Mouse (Mus musculus): Measurements from ENCODE around the gene Abcc4.

The Abcc4 gene

DNA sequence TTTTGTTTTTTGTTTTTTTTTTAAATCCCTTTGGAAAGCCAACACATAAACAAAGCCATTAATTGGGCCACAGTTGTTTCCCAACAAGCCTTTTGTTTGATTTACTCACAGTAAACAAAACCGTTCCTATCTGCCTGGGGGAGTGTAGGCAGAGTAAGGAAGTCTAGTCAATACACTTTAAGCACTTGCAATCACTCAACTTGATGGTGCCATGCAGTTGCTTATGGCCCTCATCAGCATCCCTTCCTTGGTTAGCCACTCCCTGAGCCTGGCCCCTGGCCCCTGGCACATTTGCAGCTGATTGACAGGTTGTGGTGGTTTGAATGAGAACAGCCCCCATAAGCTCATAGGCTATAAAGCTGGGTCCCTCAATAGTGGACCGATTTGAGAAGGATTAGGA lies 209.3 kb downstream of the Abcc4 start:
- DNase-seq (ENCODE audit: low spot score) = no peak

DNA sequence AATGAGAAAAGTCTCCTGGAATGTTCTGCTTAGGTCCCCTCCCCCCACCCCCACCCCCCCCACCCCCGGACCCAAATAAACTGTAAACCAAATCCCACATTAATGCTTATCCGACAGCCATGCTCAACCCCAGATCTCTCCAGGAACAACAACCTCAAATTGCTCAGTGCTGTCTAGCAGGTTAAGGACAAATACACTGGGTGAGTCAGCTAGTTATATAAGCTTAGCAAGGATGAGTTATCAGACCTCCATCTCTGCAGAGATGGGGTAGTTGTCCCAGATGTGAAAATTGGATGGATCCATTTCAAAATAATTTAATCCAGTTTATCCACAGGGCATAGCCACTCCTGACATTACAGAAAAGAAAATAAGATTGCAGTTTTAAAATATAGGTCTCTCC lies 210.6 kb downstream of the Abcc4 start:
- no peak for DNase-seq (ENCODE audit: low spot score)

DNA sequence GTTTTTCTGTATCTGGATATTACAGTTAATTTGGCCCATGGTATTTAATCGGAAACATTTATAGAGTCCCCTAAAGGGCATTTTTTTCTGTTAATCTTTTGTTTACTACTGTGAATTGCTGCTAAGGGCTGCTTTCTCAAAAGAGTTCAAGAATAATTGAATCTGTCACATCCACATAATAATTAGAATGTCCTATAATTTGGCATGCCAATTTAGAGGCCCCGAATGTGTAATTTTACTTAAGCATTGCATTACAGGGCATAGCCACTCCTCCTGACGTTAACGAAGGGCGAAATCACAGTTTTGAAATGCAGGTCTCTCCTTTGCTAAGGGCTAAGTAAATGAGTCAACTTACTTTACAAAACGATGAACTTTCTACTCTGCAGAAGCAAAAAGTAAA lies 214.3 kb downstream of the Abcc4 start:
- DNase-seq (ENCODE audit: low spot score) = no peak

DNA sequence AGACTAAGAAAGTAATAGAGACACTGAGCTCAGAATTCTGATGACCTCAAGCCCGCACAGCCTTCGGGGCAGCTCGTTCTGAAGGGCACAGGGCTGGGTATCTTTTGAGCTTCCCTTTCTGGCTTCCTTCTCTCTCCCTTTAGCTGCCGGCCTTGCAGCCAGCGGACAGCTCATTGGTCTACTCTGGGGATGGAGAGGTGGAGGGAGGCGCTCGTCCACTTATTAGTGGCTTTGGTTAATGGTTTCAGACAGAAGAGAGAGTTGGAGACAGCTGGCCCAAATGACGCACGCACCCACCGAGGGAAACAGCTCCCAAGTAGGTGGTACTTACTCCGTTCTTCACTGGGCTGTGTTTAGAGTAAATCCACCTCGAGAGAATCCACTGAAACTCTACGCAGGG lies 214.7 kb downstream of the Abcc4 start:
- DNase-seq (ENCODE audit: low spot score) = no peak

DNA sequence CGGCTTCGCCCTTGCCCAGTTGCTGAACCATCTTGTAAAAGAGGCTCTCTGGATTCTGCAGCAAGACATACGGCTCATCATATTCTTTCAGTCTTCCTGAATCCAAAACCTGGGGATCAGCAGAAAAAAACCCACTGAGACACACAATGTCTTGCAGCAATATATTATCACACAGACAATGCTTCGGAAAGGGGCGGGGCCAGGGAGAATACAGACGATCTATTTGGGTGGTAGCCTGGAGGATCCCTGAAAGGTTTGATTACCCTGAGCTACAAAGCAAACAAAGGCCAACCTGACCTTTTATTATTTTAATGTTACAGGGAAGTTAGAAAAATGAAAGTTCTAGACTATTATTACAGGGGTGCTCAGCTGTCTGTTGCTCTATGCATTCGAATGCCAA lies 215.5 kb downstream of the Abcc4 start:
- DNase-seq (ENCODE audit: low spot score) = no peak

DNA sequence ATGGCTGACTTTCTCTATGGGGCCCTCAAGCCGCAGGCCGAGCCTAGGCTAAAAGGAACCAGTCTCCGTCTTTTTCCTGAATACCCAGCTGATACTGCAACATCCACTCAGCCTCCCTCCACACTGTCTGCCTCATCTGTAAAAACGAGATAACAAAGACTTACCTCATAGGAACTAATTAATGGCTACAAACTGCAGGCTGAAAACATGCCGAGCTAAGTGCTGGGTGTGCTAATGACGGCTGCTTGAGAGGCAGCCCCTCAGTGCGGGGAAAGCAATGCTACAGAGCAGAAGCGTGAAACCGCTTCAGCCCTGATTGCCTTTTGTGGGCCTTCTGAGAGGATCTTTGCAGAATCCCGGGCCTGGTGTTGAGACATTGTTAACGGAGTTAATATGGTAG lies 219.7 kb downstream of the Abcc4 start:
- no peak for DNase-seq (ENCODE audit: low spot score)

DNA sequence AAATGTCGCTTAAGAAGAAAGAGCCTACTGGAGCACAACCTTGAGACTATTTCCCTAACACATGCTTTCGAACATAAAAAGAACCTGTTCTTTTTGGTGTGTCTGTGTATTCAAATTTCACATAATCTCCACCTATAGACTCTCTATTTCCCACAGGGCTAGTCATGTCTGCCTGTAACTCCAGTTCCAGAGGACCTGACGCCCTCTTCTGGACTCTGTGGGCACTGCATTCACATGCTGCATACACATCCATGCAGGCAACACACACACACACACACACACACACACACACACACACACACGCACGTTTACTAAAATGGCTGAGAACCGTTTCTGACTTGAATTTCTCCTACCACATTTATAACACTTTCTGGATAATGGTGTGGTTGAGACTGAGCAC lies 220.4 kb downstream of the Abcc4 start:
- no peak for DNase-seq (ENCODE audit: low spot score)

DNA sequence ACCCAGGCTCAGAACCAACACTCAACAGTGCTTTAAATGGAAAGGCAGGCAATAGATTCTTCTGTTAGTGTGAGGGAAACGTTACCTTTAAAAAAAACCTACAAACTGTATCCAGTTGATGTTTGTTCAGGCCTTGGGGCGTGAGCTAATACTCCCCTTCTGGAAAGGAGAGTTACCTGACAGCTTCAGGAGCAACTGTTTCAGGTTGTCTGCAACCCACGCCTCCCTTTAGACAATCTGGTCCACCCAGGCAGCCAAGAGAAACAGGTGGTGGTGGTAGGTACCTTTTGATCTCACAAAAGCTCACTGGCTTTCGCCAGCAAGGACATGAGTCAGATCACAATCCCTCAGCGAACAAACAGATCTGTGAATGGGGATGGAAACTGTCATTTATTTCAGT lies 223.7 kb downstream of the Abcc4 start:
- DNase-seq (ENCODE audit: low spot score) = no peak

DNA sequence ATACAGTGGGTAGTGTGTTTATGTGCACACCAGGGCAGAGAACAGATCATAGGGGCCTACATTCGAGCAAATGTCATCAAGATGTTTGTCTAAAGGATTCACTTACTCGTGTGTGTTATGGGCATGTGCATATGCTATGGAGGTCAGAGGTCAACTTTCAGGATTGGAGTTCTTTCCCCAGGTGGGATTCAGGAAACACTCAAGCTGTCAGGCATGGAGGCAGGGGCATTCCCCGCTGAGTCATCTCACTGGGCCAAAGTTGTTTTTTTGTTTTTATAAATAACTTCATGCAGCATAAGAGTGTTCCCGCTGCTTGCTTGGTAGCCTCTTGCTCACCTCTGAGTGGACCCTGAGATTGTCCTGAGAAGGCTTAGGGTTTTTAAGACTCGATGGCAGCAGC lies 224.2 kb downstream of the Abcc4 start:
- no peak for DNase-seq (ENCODE audit: low spot score)

DNA sequence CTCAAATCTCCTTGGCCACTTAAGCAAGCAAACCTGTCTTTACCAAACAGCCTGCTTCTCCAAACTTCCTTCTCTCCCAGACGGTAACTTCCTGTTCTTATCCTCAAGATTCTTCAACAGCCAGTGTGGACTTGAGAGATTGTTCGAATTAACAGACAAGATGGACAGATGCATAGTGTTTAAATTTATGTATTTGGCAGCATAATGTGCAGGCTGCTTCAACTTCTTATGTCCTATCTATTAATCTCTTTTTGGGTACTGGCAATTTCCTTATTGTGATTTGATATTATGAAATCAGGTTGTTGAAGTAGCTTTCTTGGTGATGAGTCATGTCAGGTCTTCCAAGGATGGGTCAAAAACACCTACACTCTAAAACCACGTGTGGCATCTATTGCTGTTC lies 229.7 kb downstream of the Abcc4 start:
- DNase-seq (ENCODE audit: low spot score) = no peak

DNA sequence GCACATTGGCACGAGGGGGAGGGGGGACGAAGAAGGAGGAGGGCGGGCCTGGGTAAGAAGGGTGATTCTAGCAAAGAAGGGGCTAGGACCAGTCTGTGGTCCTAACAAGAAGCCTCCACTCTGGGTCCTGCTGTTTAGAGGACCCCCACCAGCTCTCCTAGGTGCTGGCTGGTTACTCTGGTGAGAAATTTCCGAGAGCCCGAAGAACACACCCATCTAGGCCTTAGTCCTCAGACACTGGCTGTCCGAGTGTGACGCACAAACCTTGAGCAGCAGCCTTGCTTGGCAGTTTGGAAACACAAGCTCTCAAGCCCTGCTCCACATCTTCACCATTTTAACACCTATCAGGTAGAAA lies 230.9 kb downstream of the Abcc4 start:
- no peak for DNase-seq (ENCODE audit: low spot score)

DNA sequence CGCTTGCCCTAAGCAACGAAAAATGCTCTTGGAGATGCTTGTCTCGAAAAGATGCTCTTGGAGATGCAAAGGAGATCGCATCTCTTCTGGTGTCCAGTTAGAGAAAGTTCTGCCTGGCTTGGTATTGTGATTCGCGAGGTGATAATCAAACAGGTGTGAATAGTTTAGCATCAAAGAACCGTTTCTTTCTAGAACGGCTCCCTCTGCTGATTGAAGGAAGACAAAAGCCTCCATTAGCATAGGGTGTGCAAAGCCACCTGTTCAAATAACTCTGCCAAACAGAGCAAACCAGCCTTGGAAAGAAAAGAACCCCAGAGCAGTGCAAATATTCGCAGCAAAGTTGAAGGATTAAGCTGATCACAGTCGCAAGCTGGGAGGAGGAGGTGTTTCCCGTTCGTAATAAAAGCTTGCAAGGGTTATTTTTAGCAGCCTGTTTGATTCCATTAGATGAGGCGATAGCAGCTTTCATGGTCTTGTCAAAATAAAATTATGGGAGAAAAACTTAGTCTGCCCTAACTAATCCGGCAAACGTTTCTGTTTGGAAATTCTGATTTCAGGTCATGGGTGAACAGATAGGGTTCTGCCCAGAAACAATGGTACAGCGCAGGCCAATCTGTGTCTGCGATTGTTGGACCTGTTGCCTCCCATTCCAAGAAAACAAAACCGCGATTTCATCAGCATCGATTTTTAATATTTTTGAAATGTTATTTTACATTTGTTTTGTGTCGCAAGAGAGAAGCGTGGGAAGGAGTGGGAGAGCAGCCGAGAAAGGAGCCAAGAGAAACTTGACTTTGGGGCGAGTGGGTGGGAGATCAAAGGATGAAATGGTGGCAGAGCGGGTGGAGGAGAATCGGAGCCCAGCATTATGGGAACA lies 231.6 kb downstream of the Abcc4 start:
- no peak for DNase-seq (ENCODE audit: low spot score)

DNA sequence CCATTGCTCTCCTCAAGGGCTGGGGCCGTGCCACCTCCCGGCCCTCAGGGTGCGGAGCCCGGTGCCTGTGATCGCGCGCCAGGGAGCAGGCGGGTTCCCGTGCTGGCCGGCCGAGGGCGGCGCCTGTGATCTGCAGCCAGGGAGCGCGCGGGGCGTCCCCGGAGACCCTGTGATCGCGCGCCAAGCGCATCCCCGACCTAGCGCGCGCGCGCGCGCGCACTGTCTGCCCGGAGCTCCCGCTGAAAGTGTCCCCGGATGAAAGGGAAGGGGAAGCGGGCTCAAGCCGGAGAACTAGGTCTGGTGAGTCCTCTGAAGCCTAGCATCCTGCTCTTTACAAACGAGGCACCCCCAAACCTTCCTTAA lies 232.2 kb downstream of the Abcc4 start:
- DNase-seq (ENCODE audit: low spot score) = no peak

DNA sequence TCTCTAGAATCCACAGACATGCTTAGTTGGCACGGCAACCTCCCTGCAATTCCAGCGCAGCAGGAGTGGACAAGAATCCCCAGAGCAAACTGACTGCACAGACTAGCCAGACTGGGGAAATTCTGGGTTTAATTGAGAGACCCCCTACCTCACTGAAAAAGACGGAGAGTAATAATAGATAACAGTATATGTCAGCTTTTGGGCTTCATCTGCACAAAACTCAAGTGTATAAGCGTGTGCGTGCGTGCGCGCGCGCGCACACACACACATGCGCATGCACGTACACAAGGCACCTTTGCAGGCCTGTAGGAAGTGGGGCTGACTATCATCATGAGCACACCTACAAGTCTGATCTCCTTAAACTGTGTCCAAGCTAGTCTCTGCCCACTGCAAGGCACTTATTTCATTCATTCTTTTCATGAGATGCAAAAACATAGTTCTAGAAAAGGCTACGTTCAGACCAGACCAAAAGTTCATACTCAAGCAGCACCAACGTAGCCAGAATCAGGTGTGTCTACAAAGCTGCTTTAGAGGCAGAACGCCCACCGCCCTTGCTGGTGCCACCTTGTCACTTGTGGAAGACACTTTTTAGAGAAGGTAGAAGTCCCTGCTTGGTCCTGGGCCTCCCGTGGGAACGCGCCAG lies 232.7 kb downstream of the Abcc4 start:
- no peak for DNase-seq (ENCODE audit: low spot score)

DNA sequence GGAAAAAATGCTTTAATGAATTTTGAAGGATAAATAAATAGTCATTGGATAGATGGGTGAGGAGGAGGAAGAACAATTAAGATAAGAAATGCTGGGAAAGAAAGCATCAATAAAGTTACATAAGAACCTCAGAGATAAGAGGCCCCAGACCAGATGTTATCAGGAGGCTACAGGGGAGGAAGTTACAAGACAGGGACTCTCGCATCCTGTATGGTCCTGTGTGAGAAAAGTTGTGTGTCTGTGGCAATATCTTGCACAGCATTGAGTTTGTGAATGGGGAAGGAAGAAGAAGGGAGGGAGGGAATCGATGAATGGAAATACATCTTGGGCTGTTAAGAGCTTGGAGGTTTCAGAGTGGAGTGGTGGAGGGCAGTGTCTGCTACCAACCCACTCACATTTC lies 240.7 kb downstream of the Abcc4 start:
- no peak for DNase-seq (ENCODE audit: low spot score)

DNA sequence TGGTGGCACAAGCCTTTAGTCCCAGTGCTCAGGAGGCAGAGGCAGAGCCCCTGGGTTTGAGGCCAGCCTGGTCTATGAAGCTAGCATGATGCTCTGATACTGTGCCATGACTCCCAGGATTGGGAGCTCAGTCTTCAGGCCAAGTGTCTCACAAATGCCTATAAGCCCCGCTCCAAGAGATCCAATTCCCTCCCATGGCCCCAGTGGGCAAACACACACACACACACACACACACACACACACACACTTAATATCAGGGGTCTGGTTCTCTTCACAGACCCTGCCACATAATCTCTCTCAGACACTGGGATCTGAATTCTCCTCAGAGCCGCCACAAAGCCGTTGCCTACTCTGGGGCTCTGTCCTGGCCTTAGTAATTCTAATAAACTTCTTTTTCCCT lies 241.6 kb downstream of the Abcc4 start:
- DNase-seq (ENCODE audit: low spot score) = no peak

DNA sequence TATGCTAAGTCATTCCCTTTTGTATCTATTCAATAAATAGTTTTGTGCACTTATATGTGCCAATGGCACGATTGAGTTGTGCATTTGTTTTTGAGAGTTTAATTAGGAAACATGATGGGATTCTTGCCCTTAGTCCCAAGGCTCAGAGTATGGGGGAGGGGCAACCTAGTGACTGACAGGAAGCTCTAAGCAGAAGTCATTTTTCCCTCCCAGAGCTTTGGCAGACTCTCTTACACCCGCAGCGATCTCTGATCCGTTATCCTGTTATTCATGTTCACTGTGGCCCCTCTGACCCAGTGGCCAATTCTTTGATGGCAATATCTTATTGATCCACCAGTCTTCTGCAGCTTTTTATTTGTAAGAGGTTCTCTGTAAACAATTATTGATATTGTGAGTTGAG lies 253.4 kb downstream of the Abcc4 start:
- DNase-seq (ENCODE audit: low spot score) = no peak

DNA sequence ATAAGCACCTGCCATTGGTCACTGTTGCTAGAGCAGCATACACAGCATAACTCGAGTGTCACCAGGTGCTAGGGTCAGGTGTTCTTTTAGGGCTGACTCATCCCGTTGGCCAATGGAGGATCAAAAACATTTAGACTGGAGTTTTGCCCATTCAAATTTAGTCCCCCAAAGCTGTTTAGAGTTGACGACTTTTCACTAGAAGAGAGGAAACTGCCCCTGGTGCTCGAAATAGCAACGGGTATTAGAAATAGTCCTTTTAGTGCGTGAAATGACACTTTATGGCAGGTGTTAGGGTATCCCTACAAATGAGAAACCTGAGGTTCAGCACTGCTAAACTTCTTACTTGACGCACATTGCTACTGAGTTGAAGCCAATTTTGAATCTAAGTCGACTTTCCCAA lies 265.9 kb downstream of the Abcc4 start:
- no peak for DNase-seq (ENCODE audit: low spot score)

DNA sequence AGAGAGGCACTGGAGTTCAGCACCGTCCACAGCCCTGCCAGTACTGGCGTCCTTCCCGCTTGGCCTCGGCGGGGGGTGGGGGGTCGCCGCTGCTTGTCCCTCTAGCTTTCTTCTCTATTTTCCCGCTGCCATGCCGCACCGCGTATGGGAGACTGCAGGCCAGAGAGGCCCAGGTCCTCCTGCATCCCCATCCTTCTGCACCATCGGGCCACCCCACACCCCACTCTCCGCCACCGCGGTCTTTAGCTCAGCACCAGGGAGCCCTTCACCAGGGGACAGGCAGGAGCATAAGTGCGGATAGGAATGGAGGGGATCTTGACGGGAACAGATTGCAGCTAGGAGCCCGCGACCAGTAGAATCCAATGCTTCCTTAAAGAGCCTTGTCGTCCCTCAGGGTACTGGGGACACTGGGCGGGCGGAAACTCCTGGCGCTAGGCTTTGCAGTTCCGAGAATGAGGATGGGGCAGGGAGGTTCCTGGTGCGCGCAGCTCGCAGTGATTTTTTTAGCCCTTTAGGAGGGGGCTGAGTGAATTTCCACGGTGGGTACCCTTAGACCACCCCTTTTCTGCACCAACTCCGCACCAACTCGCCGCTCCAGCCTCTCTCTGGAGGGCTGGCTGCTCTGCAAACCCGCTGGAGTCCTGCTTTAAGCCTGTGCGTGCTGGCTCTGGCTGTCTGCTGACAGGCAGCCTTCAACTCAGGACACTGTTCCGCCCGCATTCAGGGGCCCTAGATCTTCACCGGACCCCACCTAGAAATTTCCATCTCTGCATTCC lies 268.7 kb downstream of the Abcc4 start:
- DNase-seq (ENCODE audit: low spot score) = no peak

DNA sequence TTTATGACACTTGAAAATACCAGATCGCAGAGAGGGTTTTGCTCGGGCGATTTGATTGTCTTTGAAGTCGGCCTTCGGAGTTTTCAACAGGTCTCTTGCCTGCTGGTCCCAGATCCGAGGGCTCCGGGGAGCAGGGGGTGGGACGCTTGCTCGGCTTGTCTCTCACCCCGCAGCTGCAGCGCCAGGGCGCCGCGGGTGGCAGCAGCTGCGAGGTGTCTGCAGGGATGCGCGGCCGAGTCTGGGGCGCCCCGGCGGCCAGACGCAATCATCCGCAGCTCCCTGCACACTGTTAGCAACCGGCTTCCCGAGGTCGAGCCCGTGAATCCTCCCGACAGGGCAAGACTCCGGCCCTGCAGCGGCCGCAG lies 269.2 kb downstream of the Abcc4 start:
- DNase-seq (ENCODE audit: low spot score) = no peak

DNA sequence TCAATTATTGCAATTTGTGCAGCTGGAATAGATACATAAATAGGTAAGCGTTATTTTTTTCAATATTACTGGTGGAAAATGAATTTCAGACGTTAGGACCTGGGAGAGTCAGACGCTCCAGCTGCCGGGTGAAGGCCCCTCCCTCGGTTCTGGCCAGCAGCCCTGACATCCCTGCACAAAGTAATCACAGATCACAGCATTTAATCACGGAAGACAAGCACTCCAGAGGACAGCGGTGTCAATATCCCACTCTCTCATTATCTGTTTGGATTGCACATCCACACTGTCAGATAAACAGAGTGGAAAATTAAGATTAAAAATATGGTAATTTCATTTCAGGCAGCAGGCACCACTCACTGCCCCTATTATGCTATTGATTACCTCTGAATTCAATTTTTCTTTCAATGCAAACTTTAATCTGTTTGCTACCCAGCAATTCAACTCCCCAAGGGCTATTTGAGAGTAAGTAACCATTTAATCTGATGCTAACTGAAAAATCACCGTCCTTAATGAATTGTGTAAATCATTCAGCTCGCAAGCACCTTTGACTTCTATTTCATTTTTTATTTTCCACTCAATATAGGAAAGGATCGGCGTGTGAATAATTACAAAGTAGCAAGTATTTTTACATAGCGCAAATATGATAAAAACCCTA lies 270.2 kb downstream of the Abcc4 start:
- DNase-seq (ENCODE audit: low spot score) = no peak

DNA sequence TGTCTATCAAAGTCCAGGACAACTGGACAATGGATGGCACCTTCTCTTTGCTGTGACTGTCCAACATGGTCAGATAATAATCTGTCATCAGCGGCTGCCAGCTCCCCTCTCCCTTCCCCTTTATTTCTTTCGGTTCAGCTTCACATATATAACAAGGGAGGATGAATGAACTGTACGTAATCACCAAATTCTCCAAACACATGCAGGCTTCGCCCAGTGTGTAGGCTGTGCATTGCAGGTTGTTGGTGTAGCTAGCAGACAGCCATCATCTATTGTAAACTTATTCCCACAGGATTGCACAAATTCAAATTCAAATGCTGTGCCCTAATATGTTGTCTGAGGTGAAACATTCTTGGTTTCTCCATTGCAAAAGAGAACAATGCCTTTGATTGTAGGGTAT lies 271.2 kb downstream of the Abcc4 start:
- no peak for DNase-seq (ENCODE audit: low spot score)

DNA sequence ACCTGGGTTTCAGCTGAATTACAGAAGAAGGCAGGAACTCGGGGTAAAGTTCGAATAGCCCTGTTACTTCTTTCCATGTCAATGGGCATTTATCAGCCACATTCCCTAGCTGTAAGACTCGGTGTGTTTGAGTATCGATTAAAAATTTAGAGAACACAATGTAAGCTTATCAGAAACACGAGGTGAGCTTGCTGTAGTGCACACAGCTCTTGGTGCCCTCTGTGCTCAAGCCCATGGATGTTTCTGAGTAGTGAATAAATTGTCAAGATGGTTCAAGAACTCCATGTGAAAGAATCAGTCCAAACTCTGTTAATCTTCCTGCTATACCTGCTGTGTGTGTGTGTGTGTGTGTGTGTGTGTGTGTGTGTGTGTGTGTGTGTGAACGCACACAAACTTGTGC lies 272.2 kb downstream of the Abcc4 start:
- no peak for DNase-seq (ENCODE audit: low spot score)

Measured in layer of hippocampus, adult 9-10 months (tissue).